Mouse (Mus musculus) T-helper 1 cell (primary cell): ENCODE measurements at regions not wholly inside any gene's neighbourhood (a gene's known extent, or its start where the extent isn't known, plus 50 kb on each side); places are given as distances from the start of the nearest gene placed in this dataset.

ENCODE experiments used
- in situ Hi-C: fragments of 300-600 bp; cut with MboI, MseI; formaldehyde crosslinking; loops from one replicate; pipeline ENCODE4 v1.15.1; 2025; ENCODE audit warnings: high pct_unique_total_duplicates

GRCm38 (mm10) chr5:149338016-149338696, 73.4 kb upstream of the Medag start:
- in situ Hi-C loops, result loop anchor here (10.0 kb wide), 1 partner anchor 333 kb away; no protein-coding TSS in a partner anchor

- in situ Hi-C loops, result loop anchor here (10.0 kb wide), 1 partner anchor 334 kb away; no protein-coding TSS in a partner anchor
These were observed 72.9 kb upstream of the Medag start for GRCm38 (mm10) chr5:149338697-149339078.

GRCm38 (mm10) chr5:149340361-149340760, 71.2 kb upstream of the Medag start:
- in situ Hi-C loops, result no loop called here

GRCm38 (mm10) chr5:149341461-149341860, 70.1 kb upstream of the Medag start:
- in situ Hi-C loops, result no loop called here

- in situ Hi-C loops, result no loop called here
These were observed 67.7 kb upstream of the Medag start for GRCm38 (mm10) chr5:149343610-149344527.

- in situ Hi-C loops, result no loop called here
These were observed 67.1 kb upstream of the Medag start for GRCm38 (mm10) chr5:149344528-149344855.

GRCm38 (mm10) chr5:149345161-149345560, 66.4 kb upstream of the Medag start:
- in situ Hi-C loops, result no loop called here

GRCm38 (mm10) chr5:149349685-149350084, 61.9 kb upstream of the Medag start:
- in situ Hi-C loops, result no loop called here

GRCm38 (mm10) chr5:149353039-149353655, 58.4 kb upstream of the Medag start:
- in situ Hi-C loops, result no loop called here

GRCm38 (mm10) chr5:149354448-149355115, 57.0 kb upstream of the Medag start:
- in situ Hi-C loops, result no loop called here

GRCm38 (mm10) chr5:149355131-149355530, 56.4 kb upstream of the Medag start:
- in situ Hi-C loops, result no loop called here

GRCm38 (mm10) chr5:149356970-149357369, 54.6 kb upstream of the Medag start:
- in situ Hi-C loops, result no loop called here
